Mouse (Mus musculus) liver, adult 2 months (tissue): Measurements from ENCODE around the gene Nectin2. TPM values are rescaled to one million over a fixed set of nuclear protein-coding genes. Genes with fewer than 3 reads are reported as not detected.

Experiments used
- DNase-seq: peaks from one replicate; pipeline ENCODE4 v3.0.0-alpha.2; 2011; ENCODE audit warnings: low read depth, low spot score; ENCODE audit errors: extremely low read depth
- H3K27ac ChIP-seq: fragments of 200-500 bp; replicated peaks from 2 replicates; pipeline ENCODE4 v1.5.1; 2012; ENCODE audit warnings: low read depth, mild to moderate bottlenecking, control low read depth, inconsistent platforms, low read length; ENCODE audit not compliant: insufficient read depth
- H3K27me3 ChIP-seq: fragments of 200-500 bp; 2 replicates; pipeline ENCODE4 v1.6.1; 2012; ENCODE audit warnings: mild to moderate bottlenecking, moderate library complexity, low read length, inconsistent platforms; ENCODE audit not compliant: control insufficient read depth, insufficient read depth
- H3K36me3 ChIP-seq: fragments of 200-500 bp; 2 replicates; pipeline ENCODE4 v1.6.1; 2012; ENCODE audit warnings: low read length, inconsistent platforms; ENCODE audit not compliant: control insufficient read depth, insufficient read depth
- H3K4me1 ChIP-seq: fragments of 200-500 bp; 2 replicates; pipeline ENCODE4 v1.6.1; 2011; ENCODE audit warnings: low read length; ENCODE audit not compliant: control insufficient read depth, insufficient read depth
- H3K4me3 ChIP-seq: fragments of 200-500 bp; 2 replicates; pipeline ENCODE4 v1.5.1; 2011; ENCODE audit warnings: low read depth, mild to moderate bottlenecking, control low read depth, low read length, moderate library complexity; ENCODE audit not compliant: insufficient read depth
- H3K79me2 ChIP-seq: fragments of 200-500 bp; 2 replicates; pipeline ENCODE4 v1.6.1; 2012; ENCODE audit warnings: inconsistent platforms, mild to moderate bottlenecking, low read length, moderate library complexity; ENCODE audit not compliant: control insufficient read depth, insufficient read depth
- H3K9ac ChIP-seq: fragments of 200-500 bp; 2 replicates; pipeline ENCODE4 v1.6.1; 2012; ENCODE audit warnings: low read depth, mild to moderate bottlenecking, control low read depth, inconsistent platforms, low read length
- CTCF ChIP-seq: fragments of 200-500 bp; IDR thresholded peaks from 2 replicates; pipeline ENCODE4 v1.5.1; 2011; ENCODE audit warnings: low read depth, low read length, control low read depth
- POLR2A ChIP-seq: fragments of 200-500 bp; IDR thresholded peaks from 2 replicates; pipeline ENCODE4 v1.6.1; 2011; ENCODE audit warnings: low read length, control low read depth; ENCODE audit not compliant: insufficient read depth; ENCODE audit errors: extremely low read depth
- WGBS: fragments of 180-500 bp; shearing (Covaris S2); methylation state at CpG from one replicate; pipeline ENCODE4 v1.1.7; 2018; 5-methylcytosine and 5-hydroxymethylcytosine counted together
- polyA plus RNA-seq: library from polyadenylated mRNA; depleted of rRNA; stranded (reverse); fragments of >200 nt; gene quantifications from 2 replicates; pipeline ENCODE4 v1.2.3, GENCODE M21; 2012
- total RNA-seq: library from RNA; depleted of rRNA; stranded (reverse); fragments of >200 nt; gene quantifications from 2 replicates; pipeline ENCODE4 v1.2.3, GENCODE M21; 2014

Gene Nectin2
- total and polyA plus RNA-seq, 2 experiments = 17.8 to 68.7 TPM

DNA sequence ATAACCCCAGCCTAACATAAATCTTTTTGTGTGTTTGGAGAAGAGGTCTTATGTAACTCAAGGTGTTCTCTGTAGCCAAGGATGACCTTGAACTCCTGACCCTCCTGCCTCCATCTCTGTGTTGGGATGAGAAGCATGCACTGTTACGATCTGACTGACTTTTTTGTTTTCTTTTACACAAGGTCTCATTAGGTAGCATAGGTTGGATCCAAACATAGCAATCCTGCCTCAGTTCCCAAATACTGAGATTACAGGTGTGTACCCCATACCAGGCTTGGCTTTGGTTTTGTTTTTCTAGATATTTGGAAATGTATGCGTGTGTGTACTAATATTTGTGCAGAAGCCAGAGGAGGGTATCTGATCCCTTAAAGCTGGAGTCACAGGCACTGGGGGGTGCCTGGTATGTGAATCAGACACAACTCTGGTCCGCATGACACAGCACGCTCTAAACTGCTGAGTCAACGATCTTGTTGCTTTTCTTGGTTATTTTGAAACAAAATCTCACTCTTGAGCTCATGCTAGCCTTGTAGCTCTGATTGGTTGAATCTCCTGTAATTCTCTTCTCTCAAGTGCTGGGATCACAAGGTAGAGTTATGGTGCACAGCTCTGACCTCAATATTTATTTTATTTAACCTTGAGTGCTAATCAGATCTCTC lies 31.9 kb downstream of the Nectin2 start:
- WGBS = 78% methylated on average over 5 of the region's 5 CpGs
- H3K27me3 ChIP-seq = no peaks in the 10 kb centered on the region
- no peak for DNase-seq
- no peak overlapping the region for H3K9ac ChIP-seq
- H3K4me3 ChIP-seq = no peak overlapping the region
- peaks cover 2% of the 10 kb centered on the region; the same call in 1 of the 2 replicates for H3K36me3 ChIP-seq
- TF ChIP-seq CTCF = no peak
- H3K27ac ChIP-seq = no peak overlapping the region
- H3K79me2 ChIP-seq = 0 out of 2 replicates have a peak, but pooled peaks cover 3% of the 10 kb centered on the region
- peaks cover 6% of the 10 kb centered on the region for H3K4me1 ChIP-seq

DNA sequence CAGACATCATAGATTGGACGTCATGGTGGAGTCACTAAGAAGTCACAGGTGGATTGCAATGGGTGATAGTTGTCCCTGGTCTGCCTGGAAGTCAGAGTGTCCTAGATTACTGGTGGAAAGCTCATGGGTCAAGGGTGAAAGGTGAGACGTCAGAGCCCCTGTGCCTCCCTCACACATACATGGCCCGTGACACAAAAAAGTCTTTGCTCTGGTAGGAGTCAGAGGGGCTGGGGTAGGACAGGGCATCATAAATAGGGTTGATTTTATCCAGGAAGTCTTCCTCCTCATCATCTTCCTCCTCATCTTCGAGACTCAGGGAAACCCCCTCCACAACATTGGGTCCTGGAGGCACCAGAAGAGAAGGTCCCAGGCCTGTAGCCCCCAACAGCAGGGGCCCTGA lies 32.9 kb downstream of the Nectin2 start:
- no peak for DNase-seq
- no peak overlapping the region for H3K4me3 ChIP-seq
- H3K27me3 ChIP-seq = no peaks in the 10 kb centered on the region
- peaks cover 6% of the 10 kb centered on the region for H3K4me1 ChIP-seq
- H3K79me2 ChIP-seq = 0 out of 2 replicates have a peak, but pooled peaks cover 3% of the 10 kb centered on the region
- no peak overlapping the region for H3K9ac ChIP-seq
- TF ChIP-seq POLR2A = no peak
- no peak for TF ChIP-seq CTCF
- WGBS = 81% methylated on average over 4 of the region's 4 CpGs
- H3K36me3 ChIP-seq = peaks cover 3% of the 10 kb centered on the region; the same call in 1 of the 2 replicates
- H3K27ac ChIP-seq = no peak overlapping the region

DNA sequence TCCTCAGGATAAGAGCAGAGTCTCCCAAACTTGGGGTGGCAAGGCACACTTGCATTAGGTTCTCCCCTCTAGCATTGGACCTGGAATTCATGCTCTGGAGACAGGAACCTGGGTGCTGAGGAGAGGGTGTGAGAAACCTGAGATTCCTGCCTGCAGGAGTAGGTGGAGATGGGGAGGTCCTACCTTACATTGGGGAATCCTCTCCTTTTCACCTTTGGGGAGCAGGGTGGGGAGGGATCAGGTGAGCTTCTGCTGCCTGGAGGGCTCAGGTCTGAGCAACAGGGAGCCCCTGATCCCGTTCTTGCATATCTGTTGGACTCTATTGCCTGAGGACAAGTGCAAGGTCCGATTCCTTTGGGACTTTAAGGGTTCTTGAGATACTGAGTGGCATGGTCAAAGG lies 33.5 kb downstream of the Nectin2 start:
- Histone ChIP-seq H3K27ac (no peak overlapping the region), H3K9ac (no peak overlapping the region), H3K27me3 (no peaks in the 10 kb centered on the region), H3K79me2 (0 out of 2 replicates have a peak, but pooled peaks cover 3% of the 10 kb centered on the region), H3K36me3 (peaks cover 5% of the 10 kb centered on the region; the same call in 1 of the 2 replicates), H3K4me1 (peaks cover 6% of the 10 kb centered on the region), H3K4me3 (no peak overlapping the region)
- TF ChIP-seq CTCF = no peak
- TF ChIP-seq POLR2A = no peak
- DNase-seq = no peak
- WGBS = 69% methylated on average over 2 of the region's 2 CpGs

DNA sequence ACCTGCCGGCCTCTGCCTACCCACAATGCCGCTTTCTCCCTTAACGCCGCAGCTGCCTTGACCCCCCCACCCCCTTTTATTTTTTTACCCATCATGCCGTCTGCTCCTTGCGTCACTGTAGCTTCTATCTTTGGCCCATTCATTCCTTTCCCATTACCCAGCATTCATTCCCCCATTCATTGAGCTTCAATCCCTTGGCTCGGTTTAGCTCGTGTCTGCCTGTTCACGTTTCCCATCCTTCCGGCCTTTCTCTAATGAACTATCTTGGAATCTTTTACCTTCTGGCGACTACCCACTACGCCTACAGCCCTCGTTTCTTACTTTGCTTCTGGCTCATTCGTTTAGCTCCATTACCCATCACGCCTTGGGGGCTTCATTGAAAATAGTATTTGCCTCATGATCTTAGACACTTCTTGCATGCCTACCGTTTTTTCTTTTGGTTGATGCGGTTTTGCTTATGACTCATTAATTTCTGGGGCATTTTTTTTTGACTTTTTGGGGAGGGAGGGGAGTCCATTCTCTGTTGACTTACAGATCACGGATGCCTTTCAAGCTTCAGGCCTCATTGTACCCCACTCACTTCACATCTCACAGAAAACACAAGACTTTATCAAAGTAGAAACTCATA lies 34.1 kb downstream of the Nectin2 start:
- Histone ChIP-seq H3K27me3 (no peaks in the 10 kb centered on the region), H3K27ac (peak overlapping the region; percentile 87), H3K79me2 (0 out of 2 replicates have a peak, but pooled peaks cover 3% of the 10 kb centered on the region), H3K4me3 (peak overlapping the region; percentile 63), H3K36me3 (peaks cover 5% of the 10 kb centered on the region; the same call in 1 of the 2 replicates), H3K9ac (peak overlapping the region; percentile 68), H3K4me1 (peaks cover 6% of the 10 kb centered on the region)
- DNase-seq = peak; percentile 85
- 6% methylated on average over 18 of the region's 18 CpGs for WGBS
- TF ChIP-seq CTCF (no peak), POLR2A (no peak)

DNA sequence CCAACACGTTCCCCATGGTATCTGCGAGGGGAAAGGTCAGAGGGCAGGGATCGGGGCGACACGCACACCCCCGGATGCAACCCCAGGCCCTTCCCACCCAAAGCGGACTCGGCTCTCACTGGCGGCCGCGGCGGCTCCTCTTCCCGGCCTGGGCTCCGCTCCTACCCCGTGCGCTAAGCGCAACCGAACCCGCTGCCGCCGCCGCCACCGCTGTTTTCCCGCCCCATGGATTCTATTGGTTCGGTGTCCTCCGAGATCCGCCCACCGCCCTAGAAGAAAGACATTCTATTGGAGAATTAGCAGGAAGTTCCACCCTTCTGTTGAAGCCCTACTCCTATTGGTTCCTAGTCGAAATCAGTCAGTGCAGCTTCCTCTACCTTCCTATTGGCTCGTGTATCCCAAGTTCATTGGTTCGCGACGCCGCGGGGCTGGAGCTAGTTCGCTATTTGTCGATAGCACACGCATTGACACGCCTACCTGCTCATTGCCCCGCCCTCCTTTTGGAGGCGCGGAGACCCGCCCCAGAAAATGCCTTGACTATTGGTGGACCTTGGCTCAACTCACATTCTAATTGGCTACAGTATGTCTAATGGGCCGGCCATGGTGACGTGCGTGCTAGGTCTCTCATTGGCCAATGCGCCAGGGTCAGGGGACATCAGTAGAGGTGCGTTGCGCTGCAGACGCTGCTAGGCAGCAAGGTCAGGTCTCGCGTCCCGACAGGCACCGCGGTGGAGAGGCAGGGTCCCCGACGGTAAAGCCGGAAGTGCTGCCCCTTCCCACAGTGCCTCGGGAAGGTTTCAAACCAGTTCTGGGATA lies 34.8 kb downstream of the Nectin2 start, which contains the start of gene Tomm40:
Gene Tomm40 (minus strand): TSS at position 200 of the 816 bp plus-strand sequence.
- Histone ChIP-seq H3K9ac (peak within 1 kb of the TSS; percentile 92), H3K4me3 (peak within 1 kb of the TSS; percentile 93), H3K79me2 (0 out of 2 replicates have a peak, but pooled peaks cover 3% of the 10 kb centered on the region), H3K27ac (peak within 1 kb of the TSS; percentile 87), H3K27me3 (no peaks in the 10 kb centered on the region), H3K4me1 (peaks cover 6% of the 10 kb centered on the region), H3K36me3 (peaks cover 5% of the 10 kb centered on the region; the same call in 1 of the 2 replicates)
- under 1% methylated on average over 59 of the region's 59 CpGs for WGBS
- TF ChIP-seq POLR2A (peak; percentile 69; the same call in 1 of the 2 replicates), CTCF (no peak)
- DNase-seq = peak; percentile 100
